Mouse (Mus musculus) lung, postnatal 10 days (tissue): ENCODE measurements around the gene Cntnap5a.
A peak's percentile ranks its signal among the peaks of the same experiment; 100 is the strongest.

ENCODE experiments used
- DNase-seq: peaks from one replicate; pipeline ENCODE4 v3.0.0; 2021

Cntnap5a gene

DNA sequence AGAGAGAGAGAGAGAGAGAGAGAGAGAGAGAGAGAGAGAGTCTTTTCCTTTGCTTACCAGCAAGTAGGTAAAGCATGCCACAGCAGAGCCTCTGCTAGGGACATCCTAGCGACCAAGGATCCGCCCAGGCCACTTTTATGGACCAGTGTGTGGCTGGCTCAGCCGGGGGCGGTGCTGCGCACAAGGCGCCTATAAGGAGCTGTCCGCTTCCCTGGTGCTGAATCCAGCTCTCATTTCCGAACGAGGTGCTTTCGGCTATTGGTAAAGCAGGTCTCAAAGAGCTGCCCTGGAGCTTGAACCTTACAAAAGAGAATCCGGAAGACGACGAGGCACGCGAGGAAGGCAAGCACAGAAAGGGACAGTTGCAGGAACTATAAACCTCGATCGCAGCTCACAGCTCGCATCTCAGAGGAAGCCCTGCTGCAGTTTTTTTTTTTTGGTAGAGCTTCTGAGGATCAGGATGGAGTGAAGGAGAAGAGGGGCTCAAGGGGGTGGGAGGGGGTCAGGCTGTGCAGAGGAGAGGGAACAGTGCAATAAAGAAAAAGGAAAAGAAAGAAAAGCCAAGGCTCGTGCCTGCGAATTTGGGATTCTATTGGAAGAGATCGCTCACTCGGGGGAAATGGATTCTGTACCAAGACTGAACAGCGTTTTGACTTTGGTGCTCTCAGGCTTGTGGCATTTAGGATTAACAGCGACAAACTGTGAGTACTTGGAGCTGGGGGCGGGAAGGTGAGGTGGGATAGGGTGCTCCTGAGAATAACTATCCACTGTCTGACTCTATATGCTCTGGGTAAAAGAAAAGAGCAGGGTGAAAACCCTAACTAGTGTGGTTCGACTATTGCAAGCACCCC, at the start of gene Cntnap5a:
Gene Cntnap5a, plus strand, starts transcription at position 239 of the 851 bp plus-strand sequence.
- peak; percentile 25 for DNase-seq

DNA sequence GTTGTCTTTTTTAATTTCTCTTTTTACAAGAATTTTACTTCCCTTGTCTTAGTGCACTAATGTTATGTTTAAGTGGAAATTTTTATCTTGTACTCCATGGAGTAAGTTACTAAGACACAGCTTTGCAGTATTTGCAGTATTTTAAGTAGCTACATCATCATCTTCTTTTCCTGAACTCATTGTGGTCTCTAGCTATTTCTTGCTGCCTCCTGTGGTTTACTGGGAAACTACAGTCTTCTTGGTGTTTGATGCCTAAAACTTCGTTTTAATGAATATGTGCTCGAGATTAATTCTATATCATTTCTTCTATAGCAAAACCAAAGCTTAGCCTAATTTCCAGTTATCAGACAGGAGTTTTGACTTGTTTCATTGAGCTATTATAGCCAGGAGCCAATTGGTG, 37.6 kb upstream of the Cntnap5a start:
- DNase-seq, result no peak

DNA sequence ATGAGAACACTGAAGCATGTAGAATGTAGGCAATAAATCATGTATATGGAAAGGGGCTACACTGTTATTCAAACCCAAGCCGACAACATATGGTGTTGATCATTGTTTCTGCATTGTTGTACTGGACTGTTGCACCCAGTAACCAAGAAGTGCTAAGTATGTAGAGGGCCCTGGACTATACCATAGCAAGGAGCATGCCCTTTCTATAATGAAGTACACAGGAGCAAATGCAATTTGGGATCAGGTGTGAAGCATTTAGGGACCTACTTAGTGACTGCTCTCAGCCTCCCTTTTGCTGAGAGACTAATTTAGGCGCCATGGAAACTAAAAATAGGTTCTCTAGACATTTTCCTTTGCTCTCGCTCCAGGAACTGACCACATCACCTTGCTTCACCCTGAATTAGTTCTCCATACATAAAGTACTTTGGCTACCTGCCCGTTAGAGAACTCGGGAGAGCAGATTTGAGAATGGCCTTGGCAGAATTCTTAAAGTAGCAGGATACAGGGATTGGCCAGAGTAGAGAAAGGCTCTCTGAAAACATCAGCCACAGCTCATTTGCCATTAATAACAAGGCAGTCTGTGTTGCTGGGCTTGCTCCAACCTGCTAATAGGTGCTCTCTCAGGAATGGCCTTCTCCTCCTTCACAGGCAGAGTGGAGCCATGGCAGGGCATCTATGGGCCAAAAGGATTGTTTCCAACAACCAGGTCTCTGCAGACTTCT, 26.1 kb upstream of the Cntnap5a start:
- no peak for DNase-seq

DNA sequence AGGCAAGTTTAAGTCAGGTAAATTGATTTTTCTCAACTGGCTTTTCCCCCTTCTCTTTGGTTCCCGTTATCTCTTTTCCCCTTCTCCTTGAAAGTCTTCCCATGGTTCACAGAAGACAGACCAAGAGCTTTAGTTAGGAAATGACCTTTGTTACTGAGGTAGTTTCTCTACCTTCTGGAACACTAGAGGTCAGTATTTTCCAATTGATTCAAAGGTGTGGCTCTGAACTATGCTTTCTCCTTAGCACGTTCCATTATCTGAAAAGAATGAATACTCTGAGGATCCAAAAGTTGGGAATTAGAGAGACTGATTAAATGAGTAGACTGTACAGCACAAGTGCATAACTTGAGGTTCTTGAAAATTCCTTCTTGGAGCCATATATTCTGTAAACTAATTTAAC, 1.9 kb downstream of the Cntnap5a start:
- DNase-seq, result no peak

DNA sequence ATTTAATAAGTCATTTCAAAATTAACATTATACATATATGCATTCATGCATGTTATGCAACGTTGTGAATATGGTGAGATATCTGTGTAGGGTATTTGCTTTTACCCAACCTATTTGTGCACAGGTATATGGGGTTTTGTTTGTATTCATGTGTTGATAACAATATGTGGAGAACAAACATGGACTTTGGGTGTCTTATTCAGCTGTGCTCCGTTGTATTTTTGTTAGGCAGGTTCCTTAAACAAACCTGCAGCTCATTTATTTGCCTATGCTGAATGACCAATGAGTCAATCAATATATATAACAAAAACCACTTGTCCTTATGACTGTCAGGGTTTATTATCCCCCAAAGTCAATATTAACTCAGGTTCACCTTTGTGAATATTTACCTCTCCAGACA, 15.2 kb downstream of the Cntnap5a start:
- no peak for DNase-seq

DNA sequence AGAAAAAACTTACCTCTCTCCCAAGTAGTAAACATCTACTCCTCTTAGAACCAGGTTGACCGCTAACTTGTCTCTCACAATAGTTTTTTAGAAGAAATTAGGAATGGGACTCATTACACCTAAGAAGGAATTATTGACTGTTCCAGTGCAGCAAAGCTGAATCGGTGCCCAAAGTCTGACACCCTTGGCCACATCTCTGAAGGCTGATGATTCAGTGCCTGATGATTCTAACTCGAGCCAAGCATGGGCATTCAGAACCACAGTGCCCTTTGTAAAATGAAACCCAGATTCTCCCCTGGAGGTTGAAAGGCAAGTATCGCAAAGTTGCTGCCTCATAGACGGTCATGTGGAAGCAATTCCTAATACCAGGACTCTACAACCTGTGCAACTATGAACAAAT, 58.0 kb downstream of the Cntnap5a start:
- DNase-seq, result no peak

DNA sequence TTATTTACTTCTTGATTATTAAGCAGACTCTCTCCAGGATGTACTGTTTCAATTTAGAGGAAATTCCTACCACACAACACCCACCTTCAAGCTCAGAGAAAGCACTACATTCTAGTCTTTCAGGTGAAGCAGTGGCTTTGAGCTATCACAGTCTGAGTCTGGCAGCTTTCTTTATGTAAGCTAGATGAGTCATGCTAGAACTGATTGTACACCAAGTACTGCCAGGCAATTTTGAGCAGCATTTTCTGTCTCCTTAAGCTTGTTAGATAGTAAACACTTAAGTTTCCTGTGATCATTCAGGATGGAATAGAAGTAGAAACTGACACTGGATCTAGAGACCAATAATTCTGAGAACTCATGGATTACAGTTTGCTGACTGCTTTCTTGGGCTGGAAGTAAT, 61.0 kb downstream of the Cntnap5a start:
- DNase-seq, result no peak

DNA sequence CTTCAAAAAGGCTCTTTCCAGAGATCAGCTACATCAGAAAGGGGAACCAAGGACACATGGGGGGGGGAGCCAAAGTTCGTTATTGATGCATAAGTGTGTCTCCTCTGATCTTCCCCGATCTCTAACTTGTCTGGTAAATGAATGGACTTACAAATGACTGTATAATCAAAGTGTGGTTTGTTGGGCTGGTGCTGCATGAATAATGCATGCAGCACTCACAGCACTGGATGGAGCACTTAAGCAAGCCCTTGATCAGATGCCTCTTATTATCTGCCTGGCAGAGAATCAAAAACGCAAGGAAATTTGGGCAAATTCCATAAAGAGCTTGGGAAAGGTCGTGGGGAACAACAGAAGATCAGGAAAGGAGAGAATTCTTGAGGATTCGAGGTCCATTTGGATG, 100.2 kb downstream of the Cntnap5a start:
- no peak for DNase-seq

DNA sequence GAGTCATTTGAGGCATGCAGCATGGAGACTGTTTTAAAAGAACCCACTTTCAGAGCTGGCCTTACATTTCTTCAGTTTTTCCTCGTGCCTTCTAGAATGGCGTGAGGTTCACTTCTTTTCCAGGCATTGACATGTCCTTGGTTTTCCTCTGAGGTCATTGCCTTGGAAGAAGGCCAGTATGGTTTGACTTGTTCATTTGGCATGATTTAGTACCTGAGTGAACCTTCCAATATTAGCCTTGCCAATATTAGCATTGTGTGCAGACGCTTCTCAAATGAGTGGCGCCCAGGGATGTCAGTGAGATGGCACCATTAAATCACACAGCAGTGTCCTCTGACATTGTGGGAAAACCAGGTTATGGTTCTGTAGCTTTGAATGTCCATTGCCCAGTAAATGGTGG, 158.0 kb downstream of the Cntnap5a start:
- DNase-seq, result no peak

DNA sequence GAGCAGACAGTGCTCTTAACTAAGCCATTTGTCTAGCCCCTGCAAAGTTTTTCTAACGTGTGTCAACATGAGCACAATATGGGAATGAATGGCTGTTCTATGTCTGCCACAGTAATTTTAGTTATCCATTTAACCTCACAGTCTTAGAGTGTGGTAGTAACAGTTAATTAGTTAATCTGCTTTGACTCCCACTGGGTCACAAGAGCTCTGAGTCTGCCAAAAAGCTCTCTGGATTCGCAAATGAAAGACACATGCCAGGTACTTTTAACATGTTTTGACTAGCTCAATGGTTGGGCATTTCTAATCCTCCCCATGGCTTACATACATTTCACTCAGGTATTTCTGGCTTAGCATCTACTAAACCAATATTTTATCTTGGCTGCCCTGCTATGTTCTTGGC, 163.0 kb downstream of the Cntnap5a start:
- DNase-seq, result no peak

DNA sequence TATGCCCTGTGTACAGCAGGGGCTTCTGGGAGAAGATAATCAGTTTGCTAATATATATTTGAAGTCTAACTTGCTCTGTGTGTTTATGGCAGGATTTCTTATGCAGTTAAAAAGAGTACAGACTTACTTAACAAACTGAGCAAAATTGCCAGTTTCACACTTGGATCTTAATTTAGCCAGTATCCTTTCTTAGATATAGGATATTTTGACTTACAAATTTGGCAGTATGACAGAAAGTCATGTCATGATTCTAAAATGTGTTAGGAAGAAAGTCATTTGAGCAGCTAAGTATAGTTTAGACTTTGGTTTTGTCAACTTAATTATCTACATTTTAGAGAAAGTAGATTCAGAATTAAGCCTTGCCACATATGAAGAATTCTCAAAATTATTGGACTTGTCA, 167.7 kb downstream of the Cntnap5a start:
- DNase-seq, result no peak

DNA sequence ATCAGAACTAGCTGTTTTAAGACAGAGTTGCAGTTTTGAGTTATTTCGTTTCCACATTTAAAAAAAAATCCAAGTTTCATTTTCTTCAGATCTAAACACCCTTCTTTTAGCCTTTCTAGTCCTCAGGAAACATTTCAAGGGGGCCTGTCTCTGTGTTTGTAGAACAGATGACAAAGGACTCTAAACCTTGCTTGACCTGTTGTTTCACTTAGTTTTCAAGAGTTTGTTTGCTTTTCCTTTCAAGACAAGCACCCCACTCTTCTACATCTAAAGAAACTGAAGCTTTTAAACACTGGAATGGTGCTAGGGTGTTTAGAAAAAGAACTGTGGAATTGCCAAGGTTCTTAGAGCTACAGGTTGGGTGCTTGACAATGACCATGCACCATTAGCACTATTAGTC, 233.8 kb downstream of the Cntnap5a start:
- DNase-seq, result peak; percentile 9

DNA sequence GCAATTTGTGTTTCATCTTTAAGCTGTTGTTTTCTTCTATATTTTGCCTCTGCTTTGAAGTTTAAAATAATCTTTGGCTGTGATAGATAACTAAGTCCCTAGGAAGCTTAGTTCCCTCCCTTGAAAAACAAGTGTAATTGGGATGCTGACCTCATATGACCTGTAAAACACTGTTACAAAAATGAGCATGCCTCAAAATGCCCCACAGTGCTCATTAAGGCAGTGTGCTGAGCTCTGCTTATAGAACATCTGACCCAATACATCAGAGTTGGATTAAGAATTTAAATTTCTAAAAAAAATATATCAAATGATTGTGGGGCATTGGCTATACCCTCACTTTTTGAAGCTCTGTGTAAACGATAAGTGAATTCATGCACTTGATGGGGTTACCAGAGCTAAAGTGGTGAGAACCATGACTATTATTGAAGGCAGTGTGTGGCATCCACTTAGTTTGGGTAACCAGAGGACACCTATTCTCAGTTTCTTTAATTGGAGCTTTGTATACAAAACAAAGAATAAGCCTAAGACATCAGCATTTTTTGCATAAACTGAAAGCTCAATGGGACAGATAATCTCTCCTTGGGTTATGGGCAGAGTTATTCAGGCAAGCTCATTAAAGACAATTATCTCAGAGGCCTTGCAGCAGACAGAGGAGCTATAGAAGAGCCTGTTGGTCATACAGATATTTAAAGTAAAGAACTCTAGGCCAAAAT, 241.6 kb downstream of the Cntnap5a start:
- no peak for DNase-seq

DNA sequence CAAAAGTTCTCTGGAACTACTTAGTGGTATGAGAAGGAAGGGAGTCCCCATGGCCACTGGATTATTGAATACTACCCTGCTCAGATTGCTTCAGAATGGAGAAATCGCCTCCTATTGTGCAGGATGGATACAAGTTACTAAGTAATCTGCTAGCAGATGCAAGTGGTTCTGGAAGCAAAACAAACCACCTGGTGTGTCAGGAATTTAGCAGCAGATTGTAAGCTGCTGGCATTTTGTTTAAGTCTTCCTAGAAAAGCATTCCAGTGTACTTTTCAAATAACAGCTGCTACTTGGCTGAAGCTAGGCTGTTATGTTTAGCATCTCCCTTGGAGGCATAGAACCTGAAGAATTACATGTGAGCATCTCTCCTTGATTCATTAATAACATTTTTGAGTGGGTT, 247.5 kb downstream of the Cntnap5a start:
- no peak for DNase-seq

DNA sequence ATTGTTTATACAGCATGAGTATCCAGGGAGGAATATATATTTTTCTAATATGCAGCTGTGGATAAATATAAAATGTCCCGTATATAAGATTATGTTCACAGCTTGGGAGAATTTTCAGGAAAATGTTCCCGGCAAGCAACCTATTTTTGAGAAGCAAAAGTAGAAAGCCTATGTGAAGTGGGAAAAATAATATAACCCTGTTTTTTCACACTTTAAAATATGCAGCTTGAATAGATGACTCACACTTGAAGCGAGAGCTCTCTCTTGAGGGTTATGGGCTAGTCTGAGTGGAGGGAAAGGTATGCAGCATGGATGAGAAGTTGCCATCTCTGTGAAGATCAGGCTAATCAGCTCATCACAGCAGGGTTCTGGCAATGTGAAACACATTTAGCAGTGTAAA, 261.3 kb downstream of the Cntnap5a start:
- no peak for DNase-seq

DNA sequence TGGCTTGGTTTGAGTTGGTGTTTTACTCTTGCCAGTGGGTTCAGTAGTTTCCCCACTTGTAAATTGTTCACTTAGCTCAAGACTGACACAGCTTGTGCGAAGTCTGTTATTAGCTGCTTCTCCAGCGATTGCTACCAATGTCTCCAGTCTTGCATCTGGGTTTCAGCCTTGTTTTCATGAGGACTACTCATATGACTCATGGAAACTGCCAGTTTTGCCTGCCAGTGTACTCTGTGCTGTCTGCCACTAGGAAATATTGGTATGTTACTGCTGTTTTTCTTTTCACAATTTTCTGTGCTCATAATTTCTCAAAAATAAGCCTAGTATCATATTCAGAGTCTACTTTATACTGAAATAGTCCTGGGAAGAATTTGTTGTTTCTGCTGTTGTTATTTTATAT, 272.0 kb downstream of the Cntnap5a start:
- DNase-seq, result no peak

DNA sequence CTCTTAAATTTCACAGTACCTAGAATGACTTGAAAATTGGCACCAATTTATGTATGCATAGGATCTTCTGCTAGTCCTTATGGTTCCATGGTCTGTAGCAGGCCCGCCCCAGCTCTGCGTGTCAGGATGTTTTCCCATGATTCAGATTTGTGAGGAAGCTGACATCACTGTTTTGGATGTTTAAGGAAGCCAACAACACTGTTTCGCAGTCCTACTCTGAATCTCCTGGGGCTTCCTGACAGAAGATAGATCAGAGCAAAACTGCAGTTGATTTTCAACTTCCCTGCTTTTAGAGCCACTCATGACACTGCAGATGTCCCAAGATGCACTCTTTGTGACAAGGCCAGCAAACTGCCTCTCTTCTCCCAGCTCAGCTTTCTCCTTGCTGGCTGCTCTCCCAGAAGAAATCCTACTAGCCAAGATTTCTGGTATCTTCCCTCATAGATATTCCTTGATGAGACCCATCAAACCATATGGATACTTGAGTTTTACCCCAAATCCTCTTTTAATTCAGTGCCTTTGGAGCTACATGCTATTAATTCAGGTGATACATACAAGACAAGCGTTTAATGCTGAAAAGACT, 280.5 kb downstream of the Cntnap5a start:
- DNase-seq, result no peak

DNA sequence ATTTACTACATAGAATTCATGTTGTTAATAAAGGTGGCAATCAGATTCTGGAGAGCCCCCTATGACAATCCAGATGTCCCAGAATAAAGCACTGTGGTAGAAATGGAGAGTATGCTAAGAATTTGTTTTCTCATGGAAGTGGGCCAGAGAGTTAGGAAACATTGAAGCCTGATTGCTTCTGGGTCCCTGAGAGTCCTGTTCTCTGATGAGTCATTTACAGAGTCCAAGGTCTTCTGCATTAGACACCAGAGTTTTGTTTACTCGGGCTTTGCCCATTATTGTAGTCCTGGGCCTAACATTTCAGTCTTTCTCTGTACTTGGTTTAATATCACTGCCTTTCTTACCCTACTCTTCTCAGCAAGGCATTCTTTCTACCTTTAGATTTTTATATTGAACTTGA, 305.6 kb downstream of the Cntnap5a start:
- DNase-seq, result no peak

DNA sequence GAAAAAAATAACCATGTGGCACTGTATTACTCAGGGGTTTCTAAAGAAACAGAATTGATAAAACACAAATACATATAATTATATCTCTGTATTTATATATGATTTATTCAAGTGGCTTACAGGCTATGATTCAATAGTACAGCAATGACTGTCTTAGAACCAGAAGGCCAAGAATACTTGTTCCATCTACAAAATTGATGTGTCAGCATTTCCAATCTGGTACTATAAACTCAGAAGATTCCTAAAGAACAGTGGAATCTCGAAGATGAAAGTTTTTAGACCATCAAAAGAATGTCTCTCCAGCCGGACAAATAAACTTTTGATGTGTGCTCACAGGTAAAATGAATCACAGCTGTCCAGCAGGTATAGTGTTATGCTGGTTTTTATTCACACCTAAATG, 331.2 kb downstream of the Cntnap5a start:
- no peak for DNase-seq

DNA sequence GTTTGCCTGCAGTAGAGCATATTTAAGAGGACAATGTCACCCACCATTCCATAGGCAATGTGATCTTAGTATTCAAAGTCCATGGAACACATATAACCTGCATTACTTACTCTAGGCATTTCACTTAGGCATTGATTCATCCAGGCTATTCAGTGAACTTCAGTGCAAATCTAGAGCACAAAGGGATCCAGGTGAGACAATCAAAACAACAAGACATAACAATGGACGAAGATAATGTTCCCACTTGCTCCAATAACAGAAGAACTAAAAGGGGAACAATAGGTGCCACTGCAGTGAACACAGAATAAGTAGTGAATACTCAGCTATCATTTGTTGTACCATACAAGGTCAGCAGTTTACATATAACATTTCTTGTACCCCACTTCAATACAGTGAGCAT, 345.1 kb downstream of the Cntnap5a start:
- DNase-seq, result no peak

DNA sequence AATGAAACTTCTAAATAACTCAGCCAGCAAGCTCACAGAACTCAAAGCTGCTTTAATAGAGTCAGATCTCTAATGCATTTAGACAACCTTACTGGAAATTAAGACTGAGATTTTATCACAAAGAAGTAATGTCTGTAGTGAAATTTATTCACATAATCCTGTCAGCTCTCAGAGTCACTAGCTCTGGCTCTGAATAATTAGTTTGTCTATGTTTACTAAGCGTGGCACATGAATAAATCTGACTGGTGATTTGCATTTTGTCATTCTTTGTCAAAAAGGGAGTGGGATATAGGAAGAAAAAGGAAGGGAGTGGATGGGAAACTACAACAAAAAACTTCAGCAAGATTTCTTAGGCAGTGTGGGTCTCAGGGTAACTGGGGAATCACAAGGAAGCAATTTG, 351.3 kb downstream of the Cntnap5a start:
- no peak for DNase-seq

DNA sequence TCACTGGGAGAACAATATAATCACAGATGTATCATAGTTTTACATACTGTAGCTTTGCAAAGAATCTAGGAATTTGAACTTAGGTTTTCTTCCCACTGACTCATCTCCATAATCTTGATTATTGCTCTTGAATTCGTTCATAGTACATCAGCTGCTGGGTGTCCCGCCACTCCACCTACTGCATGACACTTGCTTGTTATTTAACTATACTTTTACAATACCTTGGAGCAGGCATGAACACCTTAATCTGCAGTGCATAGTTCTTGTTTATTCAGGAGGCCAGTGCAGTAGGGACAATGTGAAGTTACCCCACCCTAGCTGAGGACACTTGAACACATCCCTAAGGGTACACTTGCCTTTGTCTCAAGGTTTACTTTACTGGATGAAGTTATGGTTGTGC, 352.3 kb downstream of the Cntnap5a start:
- DNase-seq, result no peak

DNA sequence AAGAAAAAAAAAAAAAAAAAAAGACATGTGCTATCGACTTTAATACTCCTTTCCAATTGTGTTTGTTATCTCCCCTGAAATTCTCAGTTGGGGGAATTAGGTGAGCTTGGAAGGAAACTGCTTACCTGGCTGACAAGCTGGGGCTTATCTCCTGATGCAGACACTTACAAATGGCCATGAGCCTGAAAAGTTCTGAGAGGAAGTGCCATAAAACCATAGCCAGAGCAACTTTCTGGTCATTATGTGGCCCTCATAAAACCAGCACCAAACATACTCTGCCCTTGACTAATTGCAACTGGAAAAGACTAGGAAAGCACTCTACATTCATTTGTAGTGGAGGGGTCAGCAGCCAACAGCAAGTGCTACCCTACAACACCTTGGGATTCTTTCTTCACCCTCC, 359.5 kb downstream of the Cntnap5a start:
- no peak for DNase-seq
